In genomic region chr10:43767961-43768726, GRCm38 (mm10) we compare ENCODE assay signal across 20 mouse cellular contexts.
"Had no signal": no experiment of that assay in that cellular context is flagged by ENCODE, and none has a peak within 500 bp of the region (broad histone marks: within the 10 kb centered on the region; RNA-seq: fewer than 3 reads in every experiment).

No protein-coding gene starts in this region.

- H3K9me3 ChIP-seq: limb, embryonic 10.5 days; limb, embryonic 13.5 days; liver, embryonic 15.5 days; midbrain, embryonic 10.5 days; midbrain, embryonic 13.5 days; neural tube, embryonic 13.5 days had no signal

- H3K27ac ChIP-seq: limb, embryonic 10.5 days; limb, embryonic 13.5 days; liver, embryonic 15.5 days; midbrain, embryonic 10.5 days; midbrain, embryonic 13.5 days; neural tube, embryonic 13.5 days had no signal

- H3K4me2 ChIP-seq: limb, embryonic 13.5 days; liver, embryonic 15.5 days; midbrain, embryonic 13.5 days; neural tube, embryonic 13.5 days had no signal

- H3K36me3 ChIP-seq: limb, embryonic 10.5 days; limb, embryonic 13.5 days; liver, embryonic 15.5 days; midbrain, embryonic 10.5 days; midbrain, embryonic 13.5 days; neural tube, embryonic 13.5 days had no signal

- H3K27me3 ChIP-seq: limb, embryonic 13.5 days; liver, embryonic 15.5 days; midbrain, embryonic 13.5 days; neural tube, embryonic 13.5 days had no signal

- ATAC-seq: midbrain, embryonic 13.5 days; midbrain, embryonic 16.5 days had no signal

- DNase-seq: kidney, adult 18-20 months; kidney, adult 9 months; kidney, postnatal 14 days; kidney, postnatal 4 days; layer of hippocampus, adult 9-11 months; lung, adult 2 months; lung, postnatal 14 days; lung, postnatal 4 days; retina, postnatal 1 day; thymus, adult 2 months; thymus, postnatal 14 days; thymus, postnatal 4 days had no signal

- H3K9ac ChIP-seq: limb, embryonic 13.5 days; liver, embryonic 15.5 days; midbrain, embryonic 13.5 days; neural tube, embryonic 13.5 days had no signal

- H3K4me1 ChIP-seq: limb, embryonic 13.5 days; midbrain, embryonic 10.5 days; midbrain, embryonic 13.5 days; neural tube, embryonic 13.5 days had no signal

- H3K4me3 ChIP-seq: limb, embryonic 10.5 days; limb, embryonic 13.5 days; liver, embryonic 15.5 days; midbrain, embryonic 10.5 days; midbrain, embryonic 13.5 days; myocyte; neural tube, embryonic 13.5 days had no signal
